Mouse (Mus musculus) frontal cortex, postnatal 10 days (tissue): ENCODE data around the gene Lrg1.

Source experiments
- DNase-seq, 2 experiments: peaks; one replicate each; pipeline ENCODE4 v3.0.0; 2022; ENCODE audit warnings: low spot score in 2 of 2, mixed read lengths in 1 of 2

Lrg1 gene

DNA sequence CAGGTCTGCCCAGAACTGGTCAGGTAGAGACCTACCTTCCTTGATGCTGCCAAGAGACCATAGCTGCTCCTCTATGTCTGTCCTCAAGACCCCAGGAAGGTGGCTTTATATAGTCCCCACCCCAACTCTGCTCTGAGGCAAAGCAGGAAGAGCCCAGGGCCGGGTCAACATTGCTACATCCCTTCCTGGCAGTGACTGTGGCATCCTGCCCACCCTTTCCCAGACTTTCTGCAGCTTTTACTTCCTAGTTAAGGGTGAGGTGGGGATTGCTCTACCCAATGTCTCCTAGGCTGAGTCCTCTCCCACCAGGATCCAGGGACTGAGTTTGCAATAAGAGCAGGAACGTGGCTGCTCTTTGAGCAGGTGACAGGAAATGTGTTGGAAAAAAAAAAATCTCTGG, at the start of gene Lrg1:
TSS of gene Lrg1 (minus strand) at position 176 of the 400 bp plus-strand sequence.
- DNase-seq, result no peak

DNA sequence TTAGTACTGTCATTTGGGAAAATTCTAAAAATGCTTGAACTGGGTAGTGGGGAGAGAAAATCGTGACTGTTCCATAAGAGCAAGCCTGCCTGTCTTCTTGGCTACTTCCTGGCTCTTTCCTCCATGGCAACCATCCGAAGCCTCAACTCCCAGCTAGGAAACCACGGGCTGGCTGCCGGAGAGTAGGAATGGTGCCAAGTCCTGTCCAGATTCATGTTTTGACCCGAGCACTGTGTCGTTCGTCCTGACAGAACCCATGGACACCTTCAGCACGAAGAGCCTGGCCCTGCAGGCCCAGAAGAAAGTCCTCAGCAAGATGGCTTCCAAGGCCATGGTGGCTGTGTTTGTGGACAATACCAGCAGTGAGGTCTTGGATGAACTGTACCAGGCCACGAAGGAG, 49.7 kb upstream of the Lrg1 start:
- no peak for DNase-seq

DNA sequence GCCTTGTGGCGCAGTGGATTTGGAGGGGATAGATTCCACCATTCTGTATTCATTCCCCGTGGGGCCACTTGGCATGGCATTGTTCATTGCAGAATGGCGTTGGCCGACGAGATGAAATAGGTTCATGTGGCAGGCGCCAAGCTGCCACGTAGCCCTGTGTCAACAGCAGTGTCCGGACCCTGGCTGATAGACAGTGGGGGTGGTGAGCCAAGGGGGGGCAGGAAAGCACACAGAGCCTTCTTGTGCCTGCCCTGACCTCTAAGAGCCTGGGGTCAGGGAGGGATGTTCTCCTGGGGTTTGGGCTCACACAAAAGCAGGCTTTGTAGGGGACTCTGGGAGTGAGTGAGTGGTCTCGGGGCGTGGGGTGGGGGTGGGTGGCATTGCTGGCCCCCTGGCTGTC, 48.8 kb upstream of the Lrg1 start:
- no peak for DNase-seq

DNA sequence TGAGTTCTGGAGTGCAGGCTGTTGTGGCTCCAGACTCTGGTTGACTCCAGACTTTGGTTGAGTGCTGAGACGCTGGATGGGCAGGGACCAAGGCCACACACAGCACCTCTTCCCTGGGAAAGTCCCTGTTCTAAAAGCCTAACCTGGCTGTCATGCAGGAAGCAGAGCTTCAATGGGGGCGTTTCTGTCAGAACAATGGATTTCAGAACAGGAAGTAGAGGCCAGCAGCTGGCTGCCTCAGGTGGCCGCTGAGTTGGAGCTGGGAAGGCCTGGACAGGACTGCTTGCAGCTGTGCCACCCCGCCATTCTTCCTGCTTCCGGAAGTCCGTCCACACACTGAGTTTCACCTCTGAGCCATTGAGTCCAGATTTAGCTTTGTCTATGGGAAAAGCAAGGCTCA, 48.0 kb upstream of the Lrg1 start:
- DNase-seq, result no peak

DNA sequence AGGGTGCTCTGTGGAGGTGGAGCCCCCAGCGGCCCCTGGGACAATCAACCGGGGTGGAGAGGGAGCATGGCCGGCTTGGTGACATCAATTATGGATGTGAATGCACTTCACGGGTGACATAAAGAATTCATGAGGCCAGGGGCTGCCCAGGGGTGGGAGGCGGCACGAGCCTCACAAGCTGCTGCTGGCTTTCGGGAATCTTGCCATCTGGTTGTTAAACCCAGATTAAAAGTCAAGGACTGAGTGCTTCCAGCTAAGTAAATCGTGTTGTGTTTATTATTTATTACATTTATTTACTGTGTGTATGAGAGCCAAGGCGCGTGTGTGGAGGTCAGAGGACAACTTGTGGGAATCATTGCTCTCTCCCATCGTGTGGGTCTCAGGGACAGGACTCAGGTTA, 43.9 kb upstream of the Lrg1 start:
- DNase-seq, result no peak

DNA sequence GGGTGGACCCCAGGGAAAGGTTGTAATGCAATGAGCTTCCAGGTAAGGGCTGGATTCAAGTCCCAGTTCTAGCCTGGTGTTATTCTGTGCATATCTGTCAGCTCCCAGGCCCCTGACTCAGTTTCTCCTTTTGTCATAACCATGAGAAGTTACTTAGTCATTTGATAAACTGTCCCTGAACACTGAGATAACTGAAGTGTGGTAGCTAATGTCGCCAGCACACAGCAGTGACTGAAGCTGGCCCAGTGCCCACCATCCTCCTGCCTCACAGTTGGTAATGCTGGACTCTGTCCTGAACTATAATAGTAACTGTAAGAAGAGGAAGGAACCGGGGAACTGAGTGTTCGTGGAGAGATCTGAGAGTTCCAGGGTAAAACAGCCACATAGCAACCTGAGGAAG, 42.7 kb upstream of the Lrg1 start:
- DNase-seq, result no peak

DNA sequence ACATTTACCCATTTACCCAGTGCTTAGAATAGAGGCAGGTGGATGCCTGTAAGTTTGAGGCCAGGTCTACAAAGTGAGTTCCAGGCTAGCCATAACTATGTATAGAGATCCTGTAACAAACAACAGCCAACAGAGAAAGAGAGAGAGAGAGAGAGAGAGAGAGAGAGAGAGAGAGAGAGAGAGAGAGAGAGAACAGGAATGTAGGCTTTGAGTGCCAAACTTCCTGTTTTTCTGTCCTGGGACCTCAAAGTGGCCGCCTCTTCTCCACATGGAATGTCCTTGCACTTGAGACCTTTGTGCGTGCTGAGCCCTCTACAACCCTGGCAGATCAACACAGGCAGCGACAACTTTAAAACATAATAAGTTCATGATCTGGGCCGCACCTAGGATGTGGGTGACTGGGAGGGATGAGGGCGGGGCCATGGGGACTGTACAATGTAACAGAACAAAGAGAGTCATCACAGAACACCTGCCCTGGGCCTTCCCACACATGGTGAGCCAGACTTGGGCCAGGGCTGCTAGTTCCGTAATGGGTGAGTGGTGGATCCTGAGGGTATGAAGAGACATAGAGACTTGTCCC, 41.8 kb upstream of the Lrg1 start:
- DNase-seq, result no peak

DNA sequence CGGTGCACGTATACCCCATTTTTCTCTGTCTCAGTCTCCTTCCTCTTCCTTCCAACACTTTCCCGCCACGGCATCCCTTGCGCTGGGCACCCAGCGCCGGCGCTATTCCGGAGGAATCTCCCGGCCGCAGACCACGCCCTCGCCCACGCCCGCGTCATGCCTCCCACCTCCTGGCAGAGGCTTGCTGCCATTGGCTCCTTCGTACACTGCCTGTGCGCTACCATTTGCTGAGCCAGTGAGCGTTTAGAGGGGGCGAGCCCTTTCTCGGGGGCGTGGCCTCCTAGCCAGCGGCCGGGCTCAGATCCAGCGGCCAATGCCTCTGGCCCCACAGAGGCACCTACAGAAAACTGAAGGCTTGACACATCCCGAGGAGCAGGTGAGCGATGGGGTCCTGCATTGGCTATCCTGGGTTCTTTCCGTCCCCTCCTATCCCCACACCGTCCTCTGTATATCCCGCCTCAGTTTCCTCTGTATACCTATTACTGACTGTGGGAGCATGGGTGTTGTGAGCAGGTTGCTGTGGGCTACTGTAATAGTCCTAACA, 40.5 kb upstream of the Lrg1 start, which contains the start of gene Tnfaip8l1:
TSS of gene Tnfaip8l1 (plus strand) at position 247 of the 544 bp plus-strand sequence.
- peak; percentile 92 to 93 for DNase-seq

DNA sequence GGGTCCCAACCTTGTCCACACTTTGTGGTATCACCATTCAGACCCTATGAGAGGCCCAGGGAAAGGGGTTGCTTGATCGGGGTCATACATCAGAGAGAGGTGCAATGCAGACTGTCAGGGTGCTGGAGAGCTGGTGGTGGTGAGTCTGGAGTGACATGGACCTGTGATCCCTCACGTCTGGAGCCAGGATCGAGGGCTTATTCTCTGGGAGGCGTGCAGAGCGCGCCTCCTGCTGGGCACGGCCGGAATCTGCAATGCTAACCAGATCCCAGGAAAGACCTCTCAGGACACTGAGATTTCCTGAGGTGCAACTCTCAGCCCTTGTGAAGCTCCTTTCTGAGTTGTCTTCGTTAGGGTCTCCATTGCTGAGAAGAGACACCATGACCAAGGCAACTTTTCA, 37.9 kb upstream of the Lrg1 start:
- no peak for DNase-seq

DNA sequence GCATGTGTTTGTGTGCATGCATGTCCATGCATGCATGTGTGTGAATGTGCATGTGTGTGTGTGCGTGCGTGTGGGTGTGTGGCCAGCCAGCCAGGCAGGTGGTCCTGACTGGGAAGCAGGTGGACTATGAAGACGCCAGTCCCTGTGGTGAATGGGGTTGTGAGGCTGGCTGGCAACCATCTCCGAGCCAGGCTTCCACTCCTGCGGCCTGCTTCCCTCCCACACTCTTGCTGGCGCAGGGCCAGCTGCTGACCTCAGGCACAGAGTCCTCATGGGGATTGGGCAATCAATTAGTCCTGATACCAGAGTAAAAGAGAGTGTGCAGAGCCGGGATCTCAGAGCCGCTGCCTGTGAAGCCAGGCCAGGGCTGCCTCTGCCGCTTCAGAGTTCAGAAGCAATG, 31.8 kb upstream of the Lrg1 start:
- no peak for DNase-seq

DNA sequence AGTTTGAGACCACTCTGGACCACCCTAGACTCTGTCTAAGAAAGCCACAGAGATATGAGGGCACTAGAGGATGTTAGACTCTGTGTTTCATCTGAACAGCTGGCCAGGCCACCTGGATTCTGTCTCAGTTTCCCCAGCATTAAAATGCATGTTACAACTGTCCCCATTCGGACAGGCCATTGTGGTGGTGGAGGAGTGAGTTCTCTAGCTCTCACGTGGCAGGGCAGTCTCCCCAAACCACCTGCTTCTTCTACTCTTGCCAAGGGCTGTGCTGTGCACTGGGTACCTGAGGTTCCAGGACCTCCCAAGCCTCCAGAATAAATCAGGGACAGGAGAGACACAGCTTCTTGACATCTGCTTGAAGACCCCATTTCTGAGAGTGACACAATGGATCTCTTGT, 28.1 kb upstream of the Lrg1 start:
- DNase-seq, result no peak

DNA sequence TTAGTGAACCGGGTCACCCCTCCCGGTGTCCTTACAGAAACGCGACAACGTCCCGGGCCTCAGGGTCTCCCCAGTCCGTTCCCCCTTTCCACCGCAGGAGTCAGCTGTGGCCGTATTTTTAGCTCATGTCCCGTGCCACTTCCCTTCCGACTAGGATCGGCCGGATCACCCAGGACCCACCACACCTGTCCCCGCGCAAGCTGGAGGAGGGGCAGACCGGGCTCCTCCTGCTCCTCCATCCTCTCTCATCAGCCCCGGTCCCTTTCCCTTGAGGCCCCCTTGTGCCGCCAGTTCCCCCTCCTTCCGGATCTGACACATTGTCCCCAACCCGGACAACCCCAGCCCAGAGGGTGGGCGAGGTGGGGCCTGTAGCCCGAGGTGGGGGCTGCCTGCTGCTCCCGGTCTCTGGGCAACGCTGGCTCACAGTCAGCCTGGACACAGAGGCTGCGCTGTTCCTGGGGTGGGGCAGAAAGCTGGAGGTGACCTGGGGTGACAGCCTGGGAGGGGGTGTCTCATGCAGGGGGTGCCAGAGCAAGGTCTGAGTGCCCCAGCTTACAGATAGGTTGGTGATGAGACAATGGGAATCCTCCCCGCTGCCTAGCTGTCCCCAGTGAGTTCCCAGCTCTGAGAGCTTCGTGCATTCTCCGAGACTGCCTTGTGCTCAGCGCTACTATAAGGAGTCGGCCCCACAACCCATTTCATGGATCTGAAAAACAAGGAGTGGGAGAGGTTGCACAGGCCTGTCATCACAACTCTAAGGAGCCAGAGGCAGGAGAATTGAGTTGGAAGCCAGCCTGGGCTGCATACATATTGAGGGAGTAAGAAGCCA, 27.2 kb upstream of the Lrg1 start:
- DNase-seq, result no peak

DNA sequence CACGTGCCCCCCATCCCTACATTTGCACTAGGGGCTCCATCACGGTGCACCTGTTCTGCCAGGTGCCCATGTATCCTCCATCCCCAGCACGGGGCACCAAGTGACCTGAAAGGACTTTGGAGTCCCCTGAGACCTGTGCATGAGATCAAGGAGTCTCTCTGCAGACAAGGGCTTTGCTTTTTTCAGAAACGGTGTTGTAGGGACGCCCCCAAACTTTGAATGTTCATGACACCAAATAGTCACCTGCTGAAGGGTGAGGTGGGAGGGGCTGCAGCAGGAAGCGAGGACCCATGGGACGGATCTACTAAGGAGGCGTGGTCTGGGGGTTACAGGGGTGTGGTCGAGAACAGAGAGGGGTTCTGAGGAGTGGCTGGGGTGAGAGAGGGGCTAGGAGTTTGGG, 26.5 kb upstream of the Lrg1 start:
- no peak for DNase-seq

DNA sequence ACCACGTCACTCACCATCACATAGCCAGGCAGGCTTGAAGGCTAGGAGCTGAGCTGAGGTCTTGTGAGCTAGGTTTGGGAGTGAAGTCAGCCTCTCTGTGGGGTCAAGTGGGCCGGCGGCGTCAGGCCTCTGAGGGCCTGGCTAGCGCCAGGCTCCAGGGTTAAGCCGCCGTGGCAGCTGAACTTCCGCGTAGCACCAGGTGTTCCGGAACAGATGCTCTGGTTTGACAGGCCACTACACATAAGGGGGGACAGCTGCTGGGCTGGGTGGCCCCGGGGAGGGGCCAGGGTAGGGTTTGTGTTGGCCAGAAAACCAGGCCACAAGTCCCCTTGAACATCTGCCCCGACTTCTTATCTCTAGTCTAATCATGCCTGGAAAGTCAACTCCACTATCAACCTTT, 25.6 kb upstream of the Lrg1 start:
- DNase-seq, result no peak

DNA sequence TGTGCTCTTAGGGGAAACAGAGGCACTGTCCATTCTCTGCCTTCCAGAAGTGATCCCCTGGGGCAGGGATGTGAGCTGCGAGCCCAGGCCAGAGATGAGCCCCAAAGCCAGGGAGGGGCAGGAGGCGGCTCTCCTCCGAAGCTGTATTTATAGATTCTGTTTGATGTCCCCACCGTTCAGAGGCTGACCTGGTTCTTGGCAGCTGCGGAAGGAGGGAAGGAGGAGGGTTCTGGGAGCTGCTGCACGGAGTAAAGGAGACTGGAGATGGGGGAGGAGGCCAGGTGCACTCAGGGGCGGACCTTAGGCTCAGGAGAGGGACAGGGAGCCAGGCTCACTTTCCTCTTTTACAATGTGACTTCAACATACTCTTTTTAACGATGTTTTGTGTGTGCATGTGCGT, 24.3 kb upstream of the Lrg1 start:
- no peak for DNase-seq

DNA sequence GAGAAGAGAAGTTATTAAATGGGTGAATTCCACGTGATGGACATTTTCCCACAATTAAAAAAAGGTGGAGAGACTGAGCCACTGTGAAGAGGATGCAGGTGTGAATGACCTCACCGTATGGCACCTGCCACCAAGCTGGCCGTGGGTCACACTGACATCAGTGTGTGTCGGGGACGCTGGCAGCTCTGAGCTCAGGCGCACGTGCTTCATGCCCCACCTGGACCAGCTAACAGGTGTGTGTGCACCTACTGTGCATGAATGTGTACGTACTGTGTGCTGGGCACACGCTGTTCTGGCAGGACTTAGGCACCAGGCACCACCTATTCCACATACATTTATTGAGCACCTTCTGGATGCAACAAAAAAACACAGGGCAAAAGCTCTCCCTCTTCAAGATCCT, 22.7 kb upstream of the Lrg1 start:
- no peak for DNase-seq

DNA sequence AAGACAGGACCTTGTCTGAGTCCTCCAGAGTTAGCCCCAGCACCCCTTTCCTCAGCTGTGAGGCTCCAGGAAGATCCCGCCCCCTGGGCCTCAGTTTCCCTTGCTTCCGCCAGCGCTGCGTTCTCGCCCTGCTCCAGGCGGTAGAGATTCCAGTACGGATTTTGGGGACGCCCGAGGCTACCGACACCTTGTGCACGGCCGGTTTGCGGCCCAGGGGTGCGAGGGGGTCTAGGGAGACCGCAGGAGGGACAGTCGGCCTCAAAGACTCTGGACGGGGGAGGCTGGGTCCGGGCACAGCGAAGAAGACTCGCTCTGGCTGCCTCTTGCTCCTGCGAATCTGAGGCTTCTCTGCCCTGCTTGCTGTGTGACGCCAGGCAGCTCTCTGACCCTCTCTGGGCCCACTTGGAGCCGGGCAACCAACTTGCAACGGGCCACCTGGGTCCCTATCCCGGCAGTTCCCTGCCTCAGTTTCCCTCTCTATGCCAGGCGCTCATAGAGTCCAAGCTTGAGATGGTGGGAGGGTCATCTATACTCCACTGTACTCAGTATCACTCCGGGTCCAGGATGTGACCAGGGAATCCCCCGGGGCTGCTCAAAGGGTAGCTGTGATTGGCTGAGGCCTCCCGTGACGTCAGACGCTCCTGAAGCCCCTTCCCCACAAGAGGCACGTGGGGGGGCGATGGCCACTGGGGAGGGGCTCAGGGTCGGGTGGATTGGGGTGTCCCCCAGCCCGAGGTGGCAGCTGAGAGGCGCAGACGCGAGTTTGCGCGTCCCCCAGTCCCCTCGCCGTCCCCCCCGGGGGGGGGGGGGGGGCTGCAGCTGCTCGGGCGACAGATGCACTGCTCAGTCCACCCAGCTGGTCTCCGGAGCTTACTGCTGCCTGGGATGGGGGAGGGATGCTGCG, 20.2 kb upstream of the Lrg1 start:
- peak in 1 of 2 experiments; percentile 62 for DNase-seq

DNA sequence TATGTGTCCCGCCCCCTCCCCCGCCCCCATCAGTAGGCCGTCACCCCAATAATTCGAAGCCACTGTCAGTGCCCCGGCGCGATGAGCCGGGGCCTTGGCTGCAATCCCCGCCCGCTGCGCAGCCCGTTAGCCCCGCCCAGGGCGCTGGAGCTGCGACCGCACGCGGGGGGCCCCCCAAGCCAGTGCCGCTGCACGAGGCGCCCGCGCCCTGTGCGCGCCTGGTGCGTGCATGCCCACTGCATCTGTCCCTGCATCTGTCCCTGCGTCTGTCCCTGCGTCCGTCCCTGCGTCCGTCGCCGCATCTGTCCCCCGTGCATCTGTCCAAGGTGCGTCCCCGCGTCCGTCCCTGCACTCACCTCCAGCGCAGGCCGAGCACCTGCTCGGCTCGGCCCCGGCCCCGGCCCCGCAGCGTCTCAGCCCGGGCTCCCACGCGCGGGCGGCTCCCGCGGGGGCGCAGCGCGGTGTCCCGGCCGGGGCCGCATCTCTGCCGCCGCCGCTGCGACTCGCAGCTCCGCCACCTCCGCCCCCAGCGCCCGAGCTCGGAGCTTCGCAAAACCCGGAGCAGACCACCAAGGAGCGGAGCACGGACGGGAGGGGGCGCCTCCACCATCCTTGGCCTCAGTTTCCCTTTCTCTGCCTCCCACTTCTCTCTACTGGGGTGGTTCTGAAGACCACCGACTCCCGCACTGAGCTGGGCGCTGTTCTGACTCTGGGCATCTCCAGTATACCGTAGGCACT, 18.2 kb upstream of the Lrg1 start, which contains the start of gene Sema6b:
TSS of gene Sema6b (minus strand) at position 486 of the 738 bp plus-strand sequence.
- DNase-seq, result peak in 1 of 2 experiments; percentile 79

DNA sequence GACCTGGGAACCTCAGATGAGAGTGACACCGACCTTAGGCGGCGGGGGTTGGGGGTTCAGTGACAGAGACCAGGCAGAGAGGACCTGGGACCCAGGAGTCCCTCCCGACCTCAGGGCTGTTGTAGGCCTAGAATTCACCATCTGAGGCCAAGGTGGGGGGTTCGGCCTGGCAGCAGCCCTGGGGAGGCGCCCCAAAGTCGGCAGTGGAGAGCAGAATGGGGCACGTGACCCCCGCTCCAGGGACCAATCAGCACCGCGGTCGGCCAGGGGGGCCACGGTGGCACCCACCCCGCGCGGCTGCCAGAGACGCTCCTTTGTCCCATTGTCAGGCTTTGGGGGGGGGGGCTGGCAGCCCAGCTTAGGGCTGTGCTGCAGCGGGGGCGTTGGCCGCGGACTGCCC, 17.6 kb upstream of the Lrg1 start:
- DNase-seq, result no peak

DNA sequence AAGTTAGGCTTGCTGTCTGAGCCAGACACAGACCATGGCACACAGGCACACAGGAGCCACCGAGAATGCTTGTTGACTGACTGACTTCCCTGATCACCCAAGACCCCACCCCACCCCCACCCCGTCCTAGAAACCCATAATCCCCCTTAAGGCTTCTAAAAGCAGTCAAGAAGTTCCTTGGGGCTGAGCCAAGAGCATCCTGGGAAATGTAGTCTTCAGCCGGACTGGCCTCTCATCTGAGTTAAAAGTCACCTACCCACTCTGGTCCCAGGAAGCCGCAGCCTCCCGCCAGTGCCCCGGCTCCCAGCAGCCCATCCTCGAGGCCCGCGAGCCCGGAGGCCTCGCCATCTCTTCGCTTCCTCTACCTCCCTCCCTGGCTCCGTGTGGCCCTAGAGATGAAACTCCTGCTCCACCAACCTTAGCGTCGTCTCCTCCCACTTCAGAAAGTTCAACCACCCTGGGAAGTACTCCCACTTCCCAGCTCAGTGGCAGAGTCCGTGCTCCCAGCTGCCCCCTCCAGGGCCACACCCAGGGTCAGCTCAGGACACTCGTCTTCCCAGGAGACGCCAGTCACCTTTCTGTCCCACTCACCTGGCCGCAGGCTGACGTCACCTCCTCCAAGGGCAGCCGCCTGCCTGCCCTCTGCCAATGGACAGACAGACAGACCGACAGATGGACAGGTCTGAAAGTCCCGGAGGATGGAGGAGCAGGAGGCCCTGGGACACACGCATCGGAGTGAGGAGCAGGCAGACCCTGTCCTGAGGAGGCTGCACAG, 16.2 kb upstream of the Lrg1 start:
- DNase-seq, result no peak

DNA sequence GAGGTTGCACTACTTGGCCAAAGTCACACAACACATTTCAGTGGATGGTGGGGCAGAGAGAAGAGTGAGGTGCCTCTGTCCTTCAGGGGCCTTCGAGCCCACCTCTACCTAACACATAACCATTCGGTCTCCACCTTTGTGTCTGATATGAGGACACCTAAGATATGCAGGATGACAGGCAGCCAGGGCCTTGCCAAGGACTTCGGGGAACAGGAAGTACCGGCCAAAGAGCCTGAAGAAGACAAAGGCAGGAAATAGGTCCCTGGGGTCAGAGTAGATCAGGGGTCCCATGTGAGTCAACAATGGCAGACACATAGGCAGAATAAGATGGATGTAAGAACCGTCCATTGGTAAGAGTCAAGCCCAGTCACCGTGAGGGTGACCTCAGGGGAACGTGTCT, 14.8 kb upstream of the Lrg1 start:
- DNase-seq, result no peak
